Mouse (Mus musculus): ENCODE results near the gene Arf3.
"Not testable (repeated sequence)": the region's sequence is repeated elsewhere in the genome, so short reads cannot be mapped to it uniquely, and the experiment has no call there.

The Arf3 gene

DNA sequence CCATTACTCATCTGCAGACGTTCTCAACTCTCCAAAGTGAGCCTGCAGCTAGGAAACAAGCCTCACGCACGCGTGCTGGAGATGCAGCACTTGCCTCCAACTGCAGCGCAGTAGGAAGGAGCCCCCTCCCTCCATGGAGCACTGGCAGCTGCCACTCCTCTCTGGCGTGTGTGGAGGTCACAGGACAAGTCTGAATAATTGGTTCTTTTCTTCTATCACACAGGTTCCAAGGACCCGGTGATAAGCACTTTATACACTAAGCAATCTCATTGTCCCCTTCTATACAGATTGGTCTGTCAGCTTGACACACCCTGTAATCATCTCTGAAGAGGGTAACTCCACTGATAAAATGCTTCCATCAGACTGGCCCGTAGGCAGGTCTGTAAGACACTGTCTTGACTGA lies 10.0 kb downstream of the Arf3 start:
- DNase-seq (ENCODE audit: low spot score in 2 of 2), result no peak

DNA sequence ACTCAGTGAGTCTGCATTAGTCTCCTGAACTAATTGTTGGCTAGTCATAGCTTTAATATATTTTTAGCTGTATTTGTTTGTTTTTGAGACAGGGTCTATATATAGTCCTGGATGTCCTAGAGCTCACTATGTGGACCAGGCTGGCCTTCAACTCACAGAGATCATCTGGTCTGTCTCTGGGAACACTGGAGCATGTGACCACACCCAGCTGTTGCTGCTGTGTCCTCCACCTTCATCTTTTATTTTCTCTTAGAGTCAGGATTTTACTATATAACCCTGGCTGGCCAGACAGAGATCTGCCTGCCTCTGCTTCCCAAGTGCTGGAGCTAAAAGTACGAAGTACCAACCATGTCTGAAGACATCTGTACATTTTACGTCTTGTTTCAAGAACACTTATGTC lies 13.9 kb downstream of the Arf3 start:
- DNase-seq (ENCODE audit: low spot score in 2 of 2), result no peak

- DNase-seq (ENCODE audit: low spot score in 2 of 2), result no peak
These were observed 15.7 kb downstream of the Arf3 start for GRCm38 (mm10) chr15:98747296-98747695.

- DNase-seq (ENCODE audit: low spot score in 2 of 2), result no peak
These were observed 16.6 kb downstream of the Arf3 start for GRCm38 (mm10) chr15:98746344-98746965.

- not testable (repeated sequence) for DNase-seq (ENCODE audit: low spot score in 2 of 2)
These were observed 19.2 kb downstream of the Arf3 start for GRCm38 (mm10) chr15:98743863-98744262.

GRCm38 (mm10) chr15:98742766-98743428 lies 20.1 kb downstream of the Arf3 start:
- no peak for DNase-seq (ENCODE audit: low spot score in 2 of 2)

DNA sequence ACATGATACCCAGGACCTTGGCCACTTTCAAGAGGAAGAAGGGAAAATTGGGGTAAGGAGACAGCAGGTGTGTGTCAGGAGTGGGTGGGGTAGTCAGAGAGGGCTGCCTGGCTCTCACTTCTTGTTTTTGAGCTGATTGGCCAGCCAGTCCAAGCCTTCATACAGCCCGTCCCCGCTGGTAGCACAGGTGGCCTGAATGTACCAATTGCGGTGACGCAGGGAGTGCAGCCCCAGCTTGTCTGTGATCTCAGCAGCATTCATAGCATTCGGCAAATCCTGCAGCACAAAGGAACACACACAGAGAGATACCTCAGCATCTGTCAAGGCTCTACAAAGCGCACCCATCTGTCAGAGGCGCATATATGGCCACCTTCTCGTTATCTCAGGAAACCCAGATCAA lies 22.8 kb downstream of the Arf3 start:
- DNase-seq (ENCODE audit: low spot score in 2 of 2), result peak; percentile 18 to 32

GRCm38 (mm10) chr15:98738796-98739195 lies 24.2 kb downstream of the Arf3 start:
- DNase-seq (ENCODE audit: low spot score in 2 of 2), result no peak

DNA sequence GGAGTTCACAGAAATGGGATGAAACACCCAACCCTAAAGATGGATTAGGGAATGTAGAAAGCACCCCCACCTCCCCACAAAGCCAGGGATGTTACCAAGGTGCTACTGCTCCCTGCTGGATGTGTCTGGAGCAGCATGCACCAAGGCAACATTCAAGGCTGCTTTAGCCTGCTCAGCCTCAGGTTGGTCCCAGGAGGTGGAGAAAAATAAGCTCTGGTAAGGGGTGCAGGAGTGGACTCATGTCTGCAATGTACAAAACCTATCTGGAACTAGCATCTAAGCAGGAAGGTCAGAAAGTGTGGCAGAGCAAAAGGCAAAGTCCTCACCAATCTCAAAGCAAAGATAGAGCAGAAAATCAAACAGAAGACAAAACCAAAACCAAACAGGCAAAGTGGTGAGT lies 25.1 kb downstream of the Arf3 start:
- no peak for DNase-seq (ENCODE audit: low spot score in 2 of 2)

DNA sequence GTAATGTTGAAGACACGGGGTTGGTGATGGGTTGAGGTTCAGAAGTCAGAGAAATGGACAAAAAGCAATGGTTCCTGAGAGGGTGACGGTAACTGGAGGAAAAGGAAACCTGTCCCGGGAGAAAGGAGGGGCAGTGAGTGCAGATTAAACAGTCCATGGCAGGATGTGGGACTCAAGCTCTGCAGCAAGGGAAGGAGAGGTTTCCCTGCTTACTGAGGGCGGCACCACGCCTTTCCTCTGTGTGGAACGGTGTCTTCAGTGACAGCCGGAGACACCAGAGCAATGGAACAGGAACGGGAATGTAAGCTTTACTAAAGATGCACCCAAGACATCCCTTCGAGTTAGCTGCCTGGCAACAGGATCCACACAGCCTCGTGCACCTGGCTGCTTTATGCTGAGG lies 26.5 kb downstream of the Arf3 start:
- DNase-seq (ENCODE audit: low spot score in 2 of 2), result no peak

GRCm38 (mm10) chr15:98733976-98734566 lies 28.9 kb downstream of the Arf3 start:
- DNase-seq (ENCODE audit: low spot score in 2 of 2), result no peak

DNA sequence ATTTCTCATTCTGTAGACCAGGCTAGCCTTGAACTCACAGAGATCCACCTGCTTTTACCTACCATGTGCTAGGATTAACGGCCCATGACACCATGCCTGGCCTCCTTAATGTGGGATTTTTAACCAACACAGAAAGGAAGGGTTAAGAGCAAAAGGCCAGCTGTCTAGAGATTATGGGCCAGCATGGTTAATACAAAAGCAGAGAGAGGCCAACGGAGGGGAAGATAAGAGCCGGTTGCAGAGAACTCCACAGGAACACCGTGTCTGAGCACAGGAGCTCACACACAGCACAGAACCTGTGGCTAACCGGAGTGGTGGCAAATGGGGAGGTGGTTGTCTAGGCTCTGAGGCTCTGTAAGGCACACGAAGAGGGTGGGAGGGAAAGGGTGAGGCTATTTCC lies 29.6 kb downstream of the Arf3 start:
- no peak for DNase-seq (ENCODE audit: low spot score in 2 of 2)

- no peak for DNase-seq (ENCODE audit: low spot score in 2 of 2)
These were observed 30.9 kb downstream of the Arf3 start for GRCm38 (mm10) chr15:98732006-98732531.

DNA sequence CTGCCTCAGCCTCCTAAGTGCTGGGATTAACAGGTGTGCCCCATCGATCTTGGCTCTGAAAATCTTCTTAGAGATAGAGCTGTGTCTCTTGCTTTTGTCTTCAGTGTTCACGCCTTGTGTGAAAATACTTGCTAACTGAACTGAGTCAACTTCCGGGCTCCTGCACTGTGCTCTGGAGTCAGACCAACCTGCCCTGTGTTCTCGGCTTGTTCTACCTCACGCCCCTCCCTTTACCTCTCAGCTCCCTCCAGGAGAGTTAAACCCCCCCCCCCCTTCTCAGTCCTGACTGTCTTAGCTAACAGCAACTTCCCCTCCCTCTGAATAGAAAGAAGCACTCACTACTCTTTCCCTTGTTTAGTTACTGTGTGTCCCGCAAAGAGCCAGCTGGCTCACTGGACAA lies 32.2 kb downstream of the Arf3 start:
- DNase-seq (ENCODE audit: low spot score in 2 of 2), result peak; percentile 46 to 47

- DNase-seq (ENCODE audit: low spot score in 2 of 2), result peak; percentile 68 to 71
These were observed 33.0 kb downstream of the Arf3 start for GRCm38 (mm10) chr15:98729791-98730545.

DNA sequence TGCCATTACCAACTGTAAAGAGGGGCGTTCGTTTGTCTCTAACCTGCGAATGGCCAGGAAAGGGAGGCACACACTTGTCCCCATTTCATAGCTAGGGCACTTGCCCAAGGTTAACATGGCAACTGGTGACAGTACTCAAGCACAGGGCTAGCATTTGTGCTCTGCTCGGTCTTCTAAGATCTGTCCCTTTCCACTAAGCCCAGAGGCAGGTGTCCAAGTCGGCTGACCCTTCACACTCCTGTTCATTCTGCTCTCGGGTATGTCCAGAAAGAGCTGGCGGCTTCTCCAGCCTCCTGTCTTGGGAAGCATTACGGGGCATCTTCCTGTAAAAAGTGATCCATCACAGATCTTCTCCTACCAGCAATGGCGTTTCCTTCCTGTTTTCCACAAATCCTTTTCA lies 34.6 kb downstream of the Arf3 start:
- DNase-seq (ENCODE audit: low spot score in 2 of 2), result no peak

- peak; percentile 48 to 56 for DNase-seq (ENCODE audit: low spot score in 2 of 2)
These were observed 35.3 kb downstream of the Arf3 start, which contains the start of gene Fkbp11 for GRCm38 (mm10) chr15:98727443-98728321. Fkbp11 (minus strand) TSS chr15:98728198.

- no peak for DNase-seq (ENCODE audit: low spot score in 2 of 2)
These were observed 36.3 kb downstream of the Arf3 start for GRCm38 (mm10) chr15:98726746-98727145.

GRCm38 (mm10) chr15:98726079-98726478 lies 36.9 kb downstream of the Arf3 start:
- DNase-seq (ENCODE audit: low spot score in 2 of 2), result no peak

GRCm38 (mm10) chr15:98724441-98724840 lies 38.6 kb downstream of the Arf3 start:
- DNase-seq (ENCODE audit: low spot score in 2 of 2), result no peak

GRCm38 (mm10) chr15:98722854-98723253 lies 40.2 kb downstream of the Arf3 start:
- DNase-seq (ENCODE audit: low spot score in 2 of 2), result no peak
